Mouse (Mus musculus): ENCODE measurements at regions not wholly inside any gene's neighbourhood (a gene's known extent, or its start where the extent isn't known, plus 50 kb on each side); places are given as distances from the start of the nearest gene placed in this dataset.

GRCm38 (mm10) chr5:73938450-73938849, 129.8 kb downstream of the Usp46 start:
- Histone ChIP-seq H3K4me3 (ENCODE audit: low read depth, low read length) (no peak overlapping the region), H3K36me3 (ENCODE audit: control insufficient read depth, insufficient read depth, low read length) (no peaks in the 10 kb centered on the region), H3K27ac (ENCODE audit: low read depth, low read length) (no peak overlapping the region), H3K9ac (ENCODE audit: low read length) (no peak overlapping the region), H3K4me2 (ENCODE audit: low read depth, low read length, severe bottlenecking) (no peak overlapping the region), H3K9me3 (ENCODE audit: control insufficient read depth, low read length) (no peaks in the 10 kb centered on the region), H3K27me3 (ENCODE audit: control insufficient read depth, insufficient read depth, low read length) (no peaks in the 10 kb centered on the region), H3K4me1 (replicated peaks; ENCODE audit: control insufficient read depth, insufficient read depth, low read length) (no peaks in the 10 kb centered on the region)
- no peak for DNase-seq (ENCODE audit: low spot score)
- ATAC-seq (replicated peaks; ENCODE audit: low FRiP score), result no peak
- WGBS, result 58% methylated on average over 4 of the region's 4 CpGs

- no peaks in the 10 kb centered on the region for H3K36me3 ChIP-seq (ENCODE audit: control insufficient read depth, insufficient read depth, low read length)
- DNase-seq (ENCODE audit: low spot score) (no peak), ATAC-seq (replicated peaks; ENCODE audit: low FRiP score) (no peak)
- H3K4me3 ChIP-seq (ENCODE audit: low read depth, low read length), result no peak overlapping the region
- H3K4me1 ChIP-seq (replicated peaks; ENCODE audit: control insufficient read depth, insufficient read depth, low read length), result no peaks in the 10 kb centered on the region
- no peaks in the 10 kb centered on the region for H3K27me3 ChIP-seq (ENCODE audit: control insufficient read depth, insufficient read depth, low read length)
- H3K4me2 ChIP-seq (ENCODE audit: low read depth, low read length, severe bottlenecking), result no peak overlapping the region
- no peak overlapping the region for H3K9ac ChIP-seq (ENCODE audit: low read length)
- no peak overlapping the region for H3K27ac ChIP-seq (ENCODE audit: low read depth, low read length)
- WGBS, result 56% methylated on average over 3 of the region's 3 CpGs
- no peaks in the 10 kb centered on the region for H3K9me3 ChIP-seq (ENCODE audit: control insufficient read depth, low read length)
Measured at GRCm38 (mm10) chr5:73942950-73943349, 125.3 kb downstream of the Usp46 start.

DNA sequence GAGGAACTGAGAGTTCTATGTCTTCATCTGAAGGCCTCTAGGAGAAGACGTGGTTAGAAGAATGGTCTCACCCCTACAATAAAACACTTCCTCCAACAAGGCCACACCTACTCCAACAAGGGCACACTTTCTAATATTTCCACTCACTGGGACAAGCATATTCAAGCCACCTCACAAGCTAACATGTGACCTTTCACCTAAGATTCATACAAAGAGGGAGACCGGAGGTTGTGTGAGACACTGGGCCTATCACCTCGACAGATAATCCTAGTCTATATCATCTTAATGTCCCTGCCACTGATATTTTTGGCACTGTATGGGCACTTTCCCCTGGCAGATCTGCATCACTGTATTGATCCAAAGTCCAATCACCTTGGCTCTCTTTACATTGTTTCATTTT, 122.6 kb downstream of the Usp46 start:
- Histone ChIP-seq H3K4me3 (ENCODE audit: low read depth, low read length) (no peak overlapping the region), H3K27me3 (ENCODE audit: control insufficient read depth, insufficient read depth, low read length) (no peaks in the 10 kb centered on the region), H3K4me1 (replicated peaks; ENCODE audit: control insufficient read depth, insufficient read depth, low read length) (no peaks in the 10 kb centered on the region), H3K27ac (ENCODE audit: low read depth, low read length) (no peak overlapping the region), H3K9me3 (ENCODE audit: control insufficient read depth, low read length) (no peaks in the 10 kb centered on the region), H3K4me2 (ENCODE audit: low read depth, low read length, severe bottlenecking) (no peak overlapping the region), H3K36me3 (ENCODE audit: control insufficient read depth, insufficient read depth, low read length) (no peaks in the 10 kb centered on the region), H3K9ac (ENCODE audit: low read length) (no peak overlapping the region)
- ATAC-seq (replicated peaks; ENCODE audit: low FRiP score), result no peak
- 91% methylated on average over 3 of the region's 3 CpGs for WGBS
- no peak for DNase-seq (ENCODE audit: low spot score)

GRCm38 (mm10) chr5:73946164-73946563, 122.1 kb downstream of the Usp46 start:
- H3K4me3 ChIP-seq (ENCODE audit: low read depth, low read length), result no peak overlapping the region
- no peak overlapping the region for H3K27ac ChIP-seq (ENCODE audit: low read depth, low read length)
- no peaks in the 10 kb centered on the region for H3K36me3 ChIP-seq (ENCODE audit: control insufficient read depth, insufficient read depth, low read length)
- H3K4me1 ChIP-seq (replicated peaks; ENCODE audit: control insufficient read depth, insufficient read depth, low read length), result no peaks in the 10 kb centered on the region
- DNase-seq (ENCODE audit: low spot score) (no peak), ATAC-seq (replicated peaks; ENCODE audit: low FRiP score) (no peak)
- no peaks in the 10 kb centered on the region for H3K9me3 ChIP-seq (ENCODE audit: control insufficient read depth, low read length)
- WGBS, result 86% methylated on average over 6 of the region's 6 CpGs
- H3K27me3 ChIP-seq (ENCODE audit: control insufficient read depth, insufficient read depth, low read length), result no peaks in the 10 kb centered on the region
- H3K4me2 ChIP-seq (ENCODE audit: low read depth, low read length, severe bottlenecking), result no peak overlapping the region
- no peak overlapping the region for H3K9ac ChIP-seq (ENCODE audit: low read length)

- DNase-seq (ENCODE audit: low spot score) (no peak), ATAC-seq (replicated peaks; ENCODE audit: low FRiP score) (no peak)
- Histone ChIP-seq H3K36me3 (ENCODE audit: control insufficient read depth, insufficient read depth, low read length) (no peaks in the 10 kb centered on the region), H3K9ac (ENCODE audit: low read length) (no peak overlapping the region), H3K27ac (ENCODE audit: low read depth, low read length) (no peak overlapping the region), H3K4me1 (replicated peaks; ENCODE audit: control insufficient read depth, insufficient read depth, low read length) (no peaks in the 10 kb centered on the region; the same call in 1 of the 2 replicates), H3K9me3 (ENCODE audit: control insufficient read depth, low read length) (no peaks in the 10 kb centered on the region), H3K4me2 (ENCODE audit: low read depth, low read length, severe bottlenecking) (no peak overlapping the region), H3K4me3 (ENCODE audit: low read depth, low read length) (no peak overlapping the region), H3K27me3 (ENCODE audit: control insufficient read depth, insufficient read depth, low read length) (no peaks in the 10 kb centered on the region)
- WGBS, result 87% methylated on average over 9 of the region's 9 CpGs
Measured at GRCm38 (mm10) chr5:73948031-73948899, 120.0 kb downstream of the Usp46 start.
